Mouse (Mus musculus) limb, embryonic 10.5 days (tissue): ENCODE results near the gene Tmc6. TPM values are rescaled to one million over a fixed set of nuclear protein-coding genes. Genes with fewer than 3 reads are reported as not detected.

Experiments
- DNase-seq: peaks from one replicate; pipeline ENCODE4 v3.0.0-alpha.2; 2017; ENCODE audit warnings: low spot score
- H3K27ac ChIP-seq: fragments of 300-500 bp; sonication (generic); 2 replicates; pipeline ENCODE4 v1.5.1; 2016; ENCODE audit warnings: mild to moderate bottlenecking
- H3K27me3 ChIP-seq: fragments of 300-500 bp; sonication (generic); 2 replicates; pipeline ENCODE4 v1.6.1; 2016; ENCODE audit warnings: low read depth, mild to moderate bottlenecking; ENCODE audit not compliant: poor library complexity, severe bottlenecking
- H3K36me3 ChIP-seq: fragments of 300-500 bp; sonication (generic); 2 replicates; pipeline ENCODE4 v1.6.1; 2016; ENCODE audit warnings: mild to moderate bottlenecking, moderate library complexity
- H3K4me1 ChIP-seq: fragments of 300-500 bp; sonication (generic); 2 replicates; pipeline ENCODE4 v1.6.1; 2016
- H3K4me3 ChIP-seq: fragments of 300-500 bp; sonication (generic); 2 replicates; pipeline ENCODE4 v1.5.1; 2016; ENCODE audit warnings: mild to moderate bottlenecking, moderate library complexity
- H3K9me3 ChIP-seq: fragments of 300-500 bp; sonication (generic); replicated peaks from 2 replicates; pipeline ENCODE4 v1.6.1; 2016; ENCODE audit warnings: mild to moderate bottlenecking
- WGBS: fragments of 180-500 bp; shearing (Covaris S2); methylation state at CpG from one replicate; pipeline ENCODE4 v1.1.7; 2016; 5-methylcytosine and 5-hydroxymethylcytosine counted together
- polyA plus RNA-seq: library from polyadenylated mRNA; unstranded; fragments of >200 nt; fragmentation: Nextera tagmentation; extraction: Ambion mirVana; gene quantifications from 2 replicates; pipeline ENCODE4 v1.2.1, GENCODE M21; 2016

The Tmc6 gene
- polyA plus RNA-seq, 1 experiment from 2014 or later, result 25.1 TPM

DNA sequence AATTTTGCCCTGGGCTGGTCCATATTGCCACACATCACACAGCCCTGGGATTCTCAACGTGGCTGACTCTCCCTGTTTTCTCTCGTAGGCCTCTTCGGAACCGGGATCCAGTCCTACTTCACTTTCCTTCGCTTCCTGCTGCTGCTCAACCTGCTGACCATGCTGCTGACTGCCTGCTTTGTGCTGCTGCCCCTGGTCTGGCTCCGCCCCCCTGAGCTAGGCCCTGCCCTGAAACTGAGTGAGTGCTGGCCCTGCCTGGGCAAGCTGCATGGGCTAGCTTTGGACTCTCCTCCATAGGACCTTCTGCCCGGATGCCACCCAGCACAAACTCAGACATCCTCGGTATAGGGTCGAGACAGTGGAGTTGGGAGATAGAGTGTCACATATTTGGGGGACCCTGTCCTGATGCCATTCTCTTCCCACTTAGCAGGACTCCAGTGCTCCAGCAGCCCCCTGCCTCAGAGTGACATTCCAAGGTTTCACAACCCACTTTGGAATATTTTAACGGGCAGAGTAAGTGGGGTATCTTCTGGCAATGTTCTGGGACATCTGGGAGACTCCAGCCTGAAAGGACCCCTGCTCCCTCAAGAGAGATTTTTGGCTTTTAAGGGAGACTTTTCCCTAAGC, 1.8 kb upstream of the Tmc6 start:
- WGBS, result 35% methylated on average over 10 of the region's 10 CpGs
- H3K36me3 ChIP-seq, result no peaks in the 10 kb centered on the region
- peak overlapping the region; percentile 48 for H3K4me3 ChIP-seq
- DNase-seq, result peak; percentile 54
- H3K27me3 ChIP-seq, result peaks cover 41% of the 10 kb centered on the region
- H3K9me3 ChIP-seq, result no peaks in the 10 kb centered on the region
- peaks cover 60% of the 10 kb centered on the region for H3K4me1 ChIP-seq
- H3K27ac ChIP-seq, result peak overlapping the region; percentile 76

DNA sequence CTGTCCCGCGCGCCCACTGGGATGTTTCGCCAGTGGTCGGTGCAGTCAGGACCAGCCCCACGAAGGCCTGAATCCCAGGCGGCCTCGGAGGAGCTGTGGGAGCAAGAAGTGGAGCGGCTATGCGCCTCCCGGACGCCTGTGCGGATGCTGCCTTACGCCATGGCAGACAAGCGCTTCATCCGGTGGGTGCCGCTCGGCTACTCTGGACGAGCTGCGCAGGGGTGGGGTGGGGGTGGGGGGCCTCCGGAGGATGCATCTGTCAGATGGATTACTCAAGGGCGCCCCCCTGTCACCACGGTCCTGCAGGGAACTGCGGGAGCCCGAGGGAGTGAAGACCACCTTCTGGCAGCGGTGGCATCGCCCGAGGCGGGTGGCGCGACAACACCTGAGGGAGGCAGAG, 1.1 kb upstream of the Tmc6 start:
- peaks cover 67% of the 10 kb centered on the region for H3K4me1 ChIP-seq
- H3K36me3 ChIP-seq, result peaks cover 1% of the 10 kb centered on the region
- peak overlapping the region; percentile 48 for H3K4me3 ChIP-seq
- no peaks in the 10 kb centered on the region for H3K9me3 ChIP-seq
- peak overlapping the region; percentile 76 for H3K27ac ChIP-seq
- WGBS, result 5% methylated on average over 31 of the region's 31 CpGs
- peaks cover 41% of the 10 kb centered on the region for H3K27me3 ChIP-seq
- peak; percentile 84 for DNase-seq

DNA sequence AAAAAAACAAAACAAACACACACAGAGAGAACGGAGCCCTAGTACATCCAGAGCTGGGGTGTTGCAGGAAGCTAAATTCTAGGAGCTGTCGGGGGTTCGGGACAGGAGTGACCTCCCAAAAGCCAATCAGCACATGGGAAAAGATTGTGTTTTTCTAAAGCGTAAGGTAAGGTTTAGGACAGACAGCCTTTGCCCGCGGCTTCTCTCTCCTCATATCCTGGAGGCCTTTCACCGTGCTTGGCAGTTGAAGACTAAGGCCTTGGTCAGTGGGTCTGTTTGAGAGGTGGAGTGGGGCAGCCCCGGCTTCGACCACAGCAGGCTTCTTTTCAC, 672 bp upstream of the Tmc6 start:
- WGBS, result 52% methylated on average over 9 of the region's 9 CpGs
- Histone ChIP-seq H3K9me3 (no peaks in the 10 kb centered on the region), H3K27me3 (peaks cover 41% of the 10 kb centered on the region), H3K27ac (peak overlapping the region; percentile 76), H3K4me3 (peak overlapping the region; percentile 48), H3K4me1 (peaks cover 71% of the 10 kb centered on the region), H3K36me3 (peaks cover 6% of the 10 kb centered on the region)
- no peak for DNase-seq

DNA sequence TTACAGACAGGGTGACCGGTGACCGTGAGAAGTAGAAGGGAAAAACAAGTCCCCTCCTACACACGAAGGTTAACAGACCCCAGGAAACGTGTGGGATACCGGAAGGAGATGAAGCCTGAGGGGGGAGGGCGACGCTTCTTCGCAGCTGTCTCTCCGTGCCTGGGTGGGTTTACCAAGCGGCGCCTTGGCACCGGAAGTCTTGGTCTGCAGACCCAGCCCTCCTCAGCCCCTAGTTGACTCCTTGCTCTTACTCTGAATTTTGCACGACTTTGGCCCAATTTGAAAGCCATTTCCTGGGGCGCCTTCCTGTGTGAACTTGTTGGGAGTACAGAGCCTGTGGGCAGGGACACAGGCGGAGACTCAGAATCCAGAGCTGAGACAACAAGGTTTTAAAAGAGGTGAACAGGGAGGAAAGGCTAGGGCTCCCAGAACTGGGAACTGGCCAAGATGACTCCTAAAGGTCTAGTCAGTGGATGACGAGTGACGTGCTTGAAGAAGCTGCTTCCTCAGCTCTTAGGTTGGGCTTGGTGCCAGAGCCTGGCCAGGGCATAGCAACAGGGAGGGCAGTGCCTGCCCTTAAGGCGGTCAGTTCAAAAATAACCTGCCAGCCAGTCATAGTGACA, 688 bp downstream of the Tmc6 start:
- DNase-seq, result peak; percentile 50
- Histone ChIP-seq H3K4me1 (peaks cover 65% of the 10 kb centered on the region), H3K36me3 (peaks cover 19% of the 10 kb centered on the region), H3K4me3 (peak overlapping the region; percentile 66), H3K27me3 (peaks cover 41% of the 10 kb centered on the region), H3K9me3 (no peaks in the 10 kb centered on the region), H3K27ac (peak overlapping the region; percentile 91)
- WGBS, result 20% methylated on average over 18 of the region's 18 CpGs

DNA sequence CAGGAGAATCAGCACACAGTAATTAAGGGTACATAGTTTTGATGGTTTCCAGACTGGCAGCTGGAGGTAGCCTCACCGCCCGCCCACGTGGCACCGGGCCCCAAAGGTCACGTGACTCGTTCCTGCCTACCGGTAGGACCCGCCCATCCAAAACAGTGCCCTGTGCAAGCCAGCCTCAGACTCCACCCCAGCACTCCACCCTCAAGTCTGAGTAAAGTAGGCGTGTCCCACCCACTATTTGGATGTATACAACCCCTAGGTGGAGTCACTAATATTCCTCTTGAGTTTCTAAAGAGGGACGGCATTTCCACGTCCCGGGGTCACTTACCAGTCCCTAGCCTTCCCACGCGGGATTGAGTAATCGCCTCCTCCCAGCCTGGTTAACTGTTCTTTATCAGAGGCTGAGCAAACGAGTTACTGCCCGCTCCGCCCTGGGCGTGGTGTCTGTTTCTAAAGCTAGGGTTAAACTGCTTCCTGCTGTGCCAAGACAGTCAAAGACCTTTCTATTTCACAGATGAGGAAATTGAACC, 1.4 kb downstream of the Tmc6 start:
- under 1% methylated on average over 19 of the region's 19 CpGs for WGBS
- peak overlapping the region; percentile 66 for H3K4me3 ChIP-seq
- no peaks in the 10 kb centered on the region for H3K9me3 ChIP-seq
- peak overlapping the region; percentile 91 for H3K27ac ChIP-seq
- peak; percentile 89 for DNase-seq
- H3K4me1 ChIP-seq, result peaks cover 62% of the 10 kb centered on the region
- H3K27me3 ChIP-seq, result peaks cover 41% of the 10 kb centered on the region
- H3K36me3 ChIP-seq, result peaks cover 25% of the 10 kb centered on the region

DNA sequence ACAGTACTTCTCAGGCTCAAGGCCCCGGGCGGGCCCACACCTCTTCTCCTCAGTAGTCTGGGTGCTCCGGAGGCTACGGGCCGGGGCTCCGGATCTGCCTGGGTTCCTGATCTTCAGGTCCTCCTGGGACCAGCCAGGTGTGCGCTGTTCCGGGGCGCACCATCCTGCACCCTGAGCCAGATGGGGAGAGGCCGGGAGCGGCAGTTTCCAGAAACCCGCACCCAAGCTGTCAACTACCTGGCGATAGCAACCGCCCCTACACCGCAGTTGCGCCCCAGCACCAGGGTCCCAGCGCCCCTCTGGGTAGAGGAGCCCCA, 1.8 kb downstream of the Tmc6 start:
- H3K27me3 ChIP-seq, result peaks cover 41% of the 10 kb centered on the region
- H3K4me1 ChIP-seq, result peaks cover 62% of the 10 kb centered on the region
- peak overlapping the region; percentile 66 for H3K4me3 ChIP-seq
- 1% methylated on average over 17 of the region's 17 CpGs for WGBS
- no peaks in the 10 kb centered on the region for H3K9me3 ChIP-seq
- DNase-seq, result no peak
- H3K36me3 ChIP-seq, result peaks cover 30% of the 10 kb centered on the region
- H3K27ac ChIP-seq, result peak overlapping the region; percentile 91

DNA sequence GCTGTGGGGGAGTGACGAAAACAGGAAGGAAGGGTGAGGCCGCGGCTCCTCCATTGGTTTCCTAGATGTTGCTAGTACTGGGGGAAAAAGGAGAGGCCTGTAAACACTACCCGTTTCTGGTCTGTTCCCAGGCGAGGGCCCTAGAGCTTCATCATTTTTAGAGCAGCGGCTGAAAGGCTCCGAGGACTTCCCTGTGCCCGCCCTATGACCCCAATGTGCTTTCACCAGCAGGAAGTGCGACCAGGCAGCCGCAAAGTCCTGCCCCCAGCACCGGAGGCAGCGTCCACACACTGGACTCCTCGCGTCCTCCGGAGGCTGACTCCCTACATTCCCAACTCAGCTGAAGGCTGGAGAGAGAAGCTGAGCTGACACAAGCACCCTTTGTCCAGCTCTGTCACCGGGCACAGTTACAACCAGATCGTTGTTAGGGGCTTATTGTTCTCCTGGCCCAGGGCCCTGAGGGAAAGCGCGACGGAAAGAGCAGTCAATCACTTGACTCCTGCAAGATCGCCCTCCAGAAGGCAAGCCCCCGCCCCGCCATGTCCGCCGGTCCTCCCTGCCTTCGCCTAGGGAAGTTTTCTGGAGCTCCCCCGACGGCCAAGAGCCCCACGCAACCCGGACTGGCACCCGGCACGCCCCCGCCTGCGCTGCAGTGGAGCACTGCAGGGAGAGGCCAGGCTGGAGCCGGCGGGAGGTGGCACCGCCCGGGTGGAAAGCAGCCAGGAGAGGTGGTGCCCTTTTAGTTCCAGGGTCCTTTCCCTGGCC, 2.4 kb downstream of the Tmc6 start:
- DNase-seq, result peak; percentile 76
- Histone ChIP-seq H3K9me3 (no peaks in the 10 kb centered on the region), H3K4me1 (peaks cover 62% of the 10 kb centered on the region), H3K4me3 (peak overlapping the region; percentile 66), H3K27ac (peak overlapping the region; percentile 91), H3K27me3 (peaks cover 35% of the 10 kb centered on the region), H3K36me3 (peaks cover 36% of the 10 kb centered on the region)
- 3% methylated on average over 38 of the region's 38 CpGs for WGBS

DNA sequence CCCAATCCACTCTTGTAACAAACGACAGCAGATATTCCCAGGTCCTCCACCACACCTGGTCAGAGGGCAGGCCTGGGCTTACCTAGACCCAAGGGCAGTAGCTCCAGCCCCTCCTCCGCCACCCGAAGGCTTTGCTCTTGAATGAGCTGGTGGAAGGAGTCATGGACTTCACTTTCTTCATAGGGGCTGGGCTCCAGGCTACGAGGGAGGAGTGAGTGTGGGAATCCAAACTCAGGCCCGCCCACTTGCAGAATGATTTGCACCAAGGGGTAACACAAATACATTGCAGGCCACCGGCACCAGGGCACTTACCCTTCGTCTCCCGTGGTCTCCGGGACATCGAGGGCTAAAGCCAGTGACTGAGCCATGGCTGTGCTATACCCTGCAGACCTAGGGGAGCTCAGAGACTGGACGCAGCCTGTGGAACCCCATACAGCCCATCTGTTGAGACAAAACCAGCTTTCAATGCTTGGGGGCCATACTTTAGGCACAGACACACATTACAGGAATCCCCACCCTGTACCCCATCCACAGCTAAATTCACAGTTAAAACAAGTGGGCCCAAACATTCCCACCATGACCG, 3.1 kb downstream of the Tmc6 start:
- Histone ChIP-seq H3K27me3 (peaks cover 29% of the 10 kb centered on the region), H3K9me3 (no peaks in the 10 kb centered on the region), H3K27ac (peak overlapping the region; percentile 91), H3K4me3 (peak overlapping the region; percentile 66), H3K4me1 (peaks cover 62% of the 10 kb centered on the region), H3K36me3 (peaks cover 42% of the 10 kb centered on the region)
- DNase-seq, result peak; percentile 53
- 52% methylated on average over 12 of the region's 12 CpGs for WGBS

DNA sequence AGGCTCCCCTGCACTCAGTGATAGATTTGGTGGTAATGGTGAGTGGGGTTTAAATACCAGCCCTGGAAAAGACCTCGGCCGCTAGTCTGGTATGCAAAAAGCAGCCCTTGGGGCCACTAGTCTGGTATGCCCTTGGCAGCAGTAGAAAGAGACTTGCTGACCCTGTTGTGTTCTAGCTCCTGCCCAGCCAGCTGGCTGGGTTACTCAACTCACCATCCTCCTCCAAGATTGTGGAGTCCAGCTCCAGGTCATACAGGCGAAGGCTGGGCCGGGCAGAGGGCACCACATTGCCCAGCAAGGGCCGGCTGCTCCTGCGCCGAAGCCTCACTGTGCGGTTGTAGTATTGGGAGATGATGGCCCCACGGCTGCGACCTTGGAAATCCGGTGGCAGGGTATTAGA, 4.0 kb downstream of the Tmc6 start:
- Histone ChIP-seq H3K4me1 (peaks cover 54% of the 10 kb centered on the region), H3K27me3 (peaks cover 20% of the 10 kb centered on the region), H3K9me3 (no peaks in the 10 kb centered on the region), H3K36me3 (peaks cover 51% of the 10 kb centered on the region), H3K27ac (peak overlapping the region; percentile 91; the same call in 1 of the 2 replicates), H3K4me3 (no peak overlapping the region)
- no peak for DNase-seq
- WGBS, result 94% methylated on average over 11 of the region's 11 CpGs

DNA sequence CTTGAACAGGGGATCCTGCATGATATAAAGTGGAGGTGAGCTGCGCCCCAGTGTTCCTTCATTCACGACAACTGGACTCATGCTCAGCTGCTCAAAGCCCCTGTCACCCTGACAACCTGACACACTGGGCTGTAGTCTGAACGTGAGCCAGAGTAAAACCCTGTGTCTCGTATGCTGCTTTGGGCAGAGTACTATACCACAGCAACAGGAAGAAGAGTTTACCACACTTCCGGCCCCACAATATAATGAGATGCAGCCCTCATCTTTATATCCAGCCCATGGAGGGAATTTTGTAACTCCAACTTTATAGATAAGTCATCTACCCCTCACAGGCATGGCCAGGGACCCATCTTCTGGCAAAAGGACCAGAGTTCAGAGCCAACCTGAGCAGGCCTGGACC, 4.9 kb downstream of the Tmc6 start:
- Histone ChIP-seq H3K9me3 (no peaks in the 10 kb centered on the region), H3K4me3 (no peak overlapping the region), H3K27ac (no peak overlapping the region), H3K27me3 (peaks cover 10% of the 10 kb centered on the region), H3K36me3 (peaks cover 61% of the 10 kb centered on the region), H3K4me1 (peaks cover 45% of the 10 kb centered on the region)
- WGBS, result 91% methylated on average over 5 of the region's 5 CpGs
- DNase-seq, result no peak

DNA sequence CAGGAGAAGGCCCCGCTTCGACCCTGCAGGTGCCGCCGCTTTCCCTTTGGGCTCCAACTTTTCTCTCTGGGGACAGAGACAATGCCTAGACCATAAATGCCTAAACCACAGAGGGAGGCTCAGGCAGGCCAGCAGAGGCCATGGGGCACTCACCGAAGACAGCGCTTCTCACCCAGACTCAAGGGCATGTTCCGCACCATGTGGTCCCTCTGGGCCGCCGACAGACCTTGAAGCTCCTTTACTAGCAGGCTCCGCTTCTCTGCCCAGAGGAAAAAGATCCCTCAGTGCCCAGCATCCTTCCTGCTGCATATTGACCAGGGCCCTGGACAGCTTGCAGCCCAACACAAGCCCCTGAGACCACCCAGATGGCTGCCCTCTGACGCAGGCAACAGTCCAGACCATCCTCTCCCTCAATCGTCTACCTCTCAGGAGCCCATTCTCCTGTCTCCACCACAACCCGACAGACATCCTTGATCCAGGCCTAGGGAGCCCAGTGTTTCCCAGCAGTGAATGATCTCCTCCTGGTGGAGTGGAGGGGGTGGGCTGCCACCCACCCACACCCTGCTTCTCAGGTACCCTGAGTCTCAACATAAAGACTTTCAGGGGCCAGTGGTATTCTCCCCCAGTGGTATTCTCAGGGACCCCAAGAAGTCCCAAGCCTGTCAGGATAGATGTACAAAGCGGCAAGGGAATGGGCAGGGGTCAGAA, 5.8 kb downstream of the Tmc6 start:
- Histone ChIP-seq H3K4me3 (no peak overlapping the region), H3K36me3 (peaks cover 69% of the 10 kb centered on the region), H3K27ac (no peak overlapping the region; the same call in 1 of the 2 replicates), H3K9me3 (no peaks in the 10 kb centered on the region), H3K27me3 (peaks cover 2% of the 10 kb centered on the region), H3K4me1 (peaks cover 36% of the 10 kb centered on the region)
- DNase-seq, result no peak
- WGBS, result 91% methylated on average over 14 of the region's 14 CpGs

DNA sequence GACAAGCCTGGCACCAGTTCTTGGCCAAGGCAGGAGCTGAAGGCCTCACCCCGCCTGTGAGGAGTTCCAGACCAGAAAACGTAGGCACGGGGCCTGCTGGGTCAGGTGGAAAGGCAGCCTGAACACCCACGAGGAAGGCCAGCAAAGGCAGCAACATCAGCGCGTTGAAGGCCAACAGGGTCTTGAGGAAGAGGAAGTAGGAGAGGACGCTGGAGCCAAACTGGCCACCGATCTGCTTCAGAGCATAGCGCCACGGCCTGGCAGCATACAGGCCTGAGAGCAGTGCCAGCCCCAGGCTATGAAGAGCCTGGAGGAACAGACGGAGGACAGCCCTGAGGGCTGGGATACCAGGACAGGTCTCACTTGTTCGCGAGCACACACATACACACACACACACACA, 6.5 kb downstream of the Tmc6 start:
- Histone ChIP-seq H3K27ac (no peak overlapping the region), H3K27me3 (no peaks in the 10 kb centered on the region), H3K9me3 (no peaks in the 10 kb centered on the region), H3K4me1 (peaks cover 30% of the 10 kb centered on the region), H3K36me3 (peaks cover 75% of the 10 kb centered on the region), H3K4me3 (no peak overlapping the region)
- DNase-seq, result no peak
- 90% methylated on average over 12 of the region's 13 CpGs for WGBS
